Mouse (Mus musculus) megakaryocyte, embryonic 14.5 days (primary cell): ENCODE measurements around the gene Trio.

Experiments used
- FLI1 ChIP-seq: IDR thresholded peaks from 2 replicates; pipeline ENCODE4 v1.6.1; 2012; ENCODE audit warnings: low read length, inconsistent platforms, mixed read lengths
- GATA1 ChIP-seq: IDR thresholded peaks from 3 replicates; pipeline ENCODE4 v1.6.1; 2012; ENCODE audit warnings: mixed read lengths, low read length, inconsistent platforms, borderline replicate concordance

GRCm38 (mm10) chr15:27760655-27761054, 265.0 kb downstream of the Trio start:
- TF ChIP-seq GATA1 (no peak), FLI1 (no peak)
